Mouse (Mus musculus): ENCODE data around the gene Rab27a. TPM values are rescaled to one million over a fixed set of nuclear protein-coding genes. Genes with fewer than 3 reads are reported as not detected.

Rab27a gene
- polyA plus RNA-seq, 1 experiment from 2014 or later, result 4.6 TPM

GRCm38 (mm10) chr9:73008384-73008783, 36.3 kb upstream of the Rab27a start:
- peaks cover 35% of the 10 kb centered on the region for H3K36me3 ChIP-seq (ENCODE audit: control insufficient read depth, insufficient read depth, low read length)
- no peak overlapping the region for H3K4me3 ChIP-seq (ENCODE audit: low read length)
- H3K4me2 ChIP-seq (ENCODE audit: low read length), result no peak overlapping the region
- ATAC-seq, result no peak
- WGBS, result 81% methylated on average over 3 of the region's 3 CpGs
- no peaks in the 10 kb centered on the region for H3K9me3 ChIP-seq (ENCODE audit: control insufficient read depth, low read length)
- H3K4me1 ChIP-seq (ENCODE audit: control insufficient read depth, insufficient read depth, low read depth, low read length), result no peaks in the 10 kb centered on the region
- no peaks in the 10 kb centered on the region for H3K27me3 ChIP-seq (replicated peaks; ENCODE audit: control insufficient read depth, insufficient read depth, low read length)
- no peak overlapping the region for H3K27ac ChIP-seq (ENCODE audit: low read depth, low read length)
- no peak overlapping the region for H3K9ac ChIP-seq (ENCODE audit: low read depth, low read length)

GRCm38 (mm10) chr9:73012629-73013028, 32.0 kb upstream of the Rab27a start:
- WGBS, result 90% methylated on average over 4 of the region's 4 CpGs
- no peaks in the 10 kb centered on the region for H3K9me3 ChIP-seq (ENCODE audit: control insufficient read depth, low read length)

GRCm38 (mm10) chr9:73014724-73015123, 29.9 kb upstream of the Rab27a start:
- Histone ChIP-seq H3K4me3 (ENCODE audit: low read length) (no peak overlapping the region), H3K9ac (ENCODE audit: low read depth, low read length) (no peak overlapping the region), H3K27ac (ENCODE audit: low read depth, low read length) (no peak overlapping the region), H3K27me3 (replicated peaks; ENCODE audit: control insufficient read depth, insufficient read depth, low read length) (no peaks in the 10 kb centered on the region), H3K4me1 (ENCODE audit: control insufficient read depth, insufficient read depth, low read depth, low read length) (no peaks in the 10 kb centered on the region), H3K4me2 (ENCODE audit: low read length) (no peak overlapping the region), H3K9me3 (ENCODE audit: control insufficient read depth, low read length) (no peaks in the 10 kb centered on the region), H3K36me3 (ENCODE audit: control insufficient read depth, insufficient read depth, low read length) (peaks cover 37% of the 10 kb centered on the region)
- ATAC-seq, result no peak
- 92% methylated on average over 13 of the region's 13 CpGs for WGBS

More at GRCm38 (mm10) chr9:73012629-73013028, 32.0 kb upstream of the Rab27a start:
- ATAC-seq, result no peak
- no peaks in the 10 kb centered on the region for H3K27me3 ChIP-seq (replicated peaks; ENCODE audit: control insufficient read depth, insufficient read depth, low read length)
- H3K4me3 ChIP-seq (ENCODE audit: low read length), result no peak overlapping the region
- no peaks in the 10 kb centered on the region for H3K4me1 ChIP-seq (ENCODE audit: control insufficient read depth, insufficient read depth, low read depth, low read length)
- no peak overlapping the region for H3K4me2 ChIP-seq (ENCODE audit: low read length)
- H3K27ac ChIP-seq (ENCODE audit: low read depth, low read length), result no peak overlapping the region
- peaks cover 33% of the 10 kb centered on the region for H3K36me3 ChIP-seq (ENCODE audit: control insufficient read depth, insufficient read depth, low read length)
- no peak overlapping the region for H3K9ac ChIP-seq (ENCODE audit: low read depth, low read length)

DNA sequence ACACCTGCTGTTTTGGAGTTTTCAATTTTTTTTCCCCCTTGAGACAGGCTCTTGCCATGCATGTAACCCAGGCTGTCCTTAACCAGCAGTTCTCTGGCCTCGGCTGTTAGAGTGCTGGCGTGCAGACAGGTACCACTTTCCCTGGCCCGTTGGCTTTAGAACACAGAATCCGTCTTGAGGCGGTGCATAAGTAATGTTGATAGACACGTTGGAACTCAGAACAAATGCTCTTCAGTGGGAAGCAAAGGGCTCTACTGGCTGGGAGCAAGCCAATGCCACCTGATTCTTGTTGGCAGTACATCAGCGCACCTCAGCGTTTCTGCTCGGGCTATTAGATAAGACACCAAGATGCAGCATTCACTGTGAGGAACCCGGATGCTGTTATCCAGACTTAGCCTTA, 24.8 kb upstream of the Rab27a start:
- Histone ChIP-seq H3K4me2 (ENCODE audit: low read length) (no peak overlapping the region), H3K4me3 (ENCODE audit: low read length) (no peak overlapping the region), H3K9me3 (ENCODE audit: control insufficient read depth, low read length) (no peaks in the 10 kb centered on the region), H3K36me3 (ENCODE audit: control insufficient read depth, insufficient read depth, low read length) (peaks cover 21% of the 10 kb centered on the region), H3K27me3 (replicated peaks; ENCODE audit: control insufficient read depth, insufficient read depth, low read length) (no peaks in the 10 kb centered on the region), H3K4me1 (ENCODE audit: control insufficient read depth, insufficient read depth, low read depth, low read length) (no peaks in the 10 kb centered on the region), H3K9ac (ENCODE audit: low read depth, low read length) (no peak overlapping the region), H3K27ac (ENCODE audit: low read depth, low read length) (no peak overlapping the region)
- WGBS, result 91% methylated on average over 10 of the region's 10 CpGs
- ATAC-seq, result no peak

DNA sequence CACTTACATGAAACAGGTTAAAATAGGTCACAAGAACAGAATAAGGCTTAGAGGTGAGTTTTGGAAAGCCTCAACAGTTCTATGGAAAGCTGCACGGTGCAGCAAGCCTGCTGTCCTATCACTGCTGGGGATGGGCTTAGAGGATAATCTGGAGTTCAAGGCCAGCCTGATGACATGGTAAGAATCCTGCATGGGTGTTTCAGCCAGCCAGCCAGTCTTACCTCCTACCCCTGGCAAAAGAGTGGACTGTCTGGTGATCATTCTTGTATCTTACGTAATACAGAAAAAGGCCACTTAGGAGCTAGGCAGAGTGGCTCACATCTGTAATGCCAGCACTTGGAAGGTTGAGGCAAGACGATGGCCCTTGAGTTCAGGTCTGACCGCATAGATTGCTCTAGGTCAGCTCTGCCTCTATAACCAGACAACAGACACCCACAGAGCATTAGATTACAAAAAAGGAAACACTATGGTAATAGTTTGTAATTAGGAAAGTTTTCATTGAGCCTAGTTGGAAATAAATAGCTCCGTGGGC, 24.0 kb upstream of the Rab27a start:
- no peak overlapping the region for H3K4me2 ChIP-seq (ENCODE audit: low read length)
- H3K9ac ChIP-seq (ENCODE audit: low read depth, low read length), result no peak overlapping the region
- H3K9me3 ChIP-seq (ENCODE audit: control insufficient read depth, low read length), result no peaks in the 10 kb centered on the region
- H3K4me3 ChIP-seq (ENCODE audit: low read length), result no peak overlapping the region
- 90% methylated on average over 5 of the region's 5 CpGs for WGBS
- ATAC-seq, result no peak
- peaks cover 19% of the 10 kb centered on the region for H3K36me3 ChIP-seq (ENCODE audit: control insufficient read depth, insufficient read depth, low read length)
- H3K27ac ChIP-seq (ENCODE audit: low read depth, low read length), result no peak overlapping the region
- H3K4me1 ChIP-seq (ENCODE audit: control insufficient read depth, insufficient read depth, low read depth, low read length), result no peaks in the 10 kb centered on the region
- no peaks in the 10 kb centered on the region for H3K27me3 ChIP-seq (replicated peaks; ENCODE audit: control insufficient read depth, insufficient read depth, low read length)

DNA sequence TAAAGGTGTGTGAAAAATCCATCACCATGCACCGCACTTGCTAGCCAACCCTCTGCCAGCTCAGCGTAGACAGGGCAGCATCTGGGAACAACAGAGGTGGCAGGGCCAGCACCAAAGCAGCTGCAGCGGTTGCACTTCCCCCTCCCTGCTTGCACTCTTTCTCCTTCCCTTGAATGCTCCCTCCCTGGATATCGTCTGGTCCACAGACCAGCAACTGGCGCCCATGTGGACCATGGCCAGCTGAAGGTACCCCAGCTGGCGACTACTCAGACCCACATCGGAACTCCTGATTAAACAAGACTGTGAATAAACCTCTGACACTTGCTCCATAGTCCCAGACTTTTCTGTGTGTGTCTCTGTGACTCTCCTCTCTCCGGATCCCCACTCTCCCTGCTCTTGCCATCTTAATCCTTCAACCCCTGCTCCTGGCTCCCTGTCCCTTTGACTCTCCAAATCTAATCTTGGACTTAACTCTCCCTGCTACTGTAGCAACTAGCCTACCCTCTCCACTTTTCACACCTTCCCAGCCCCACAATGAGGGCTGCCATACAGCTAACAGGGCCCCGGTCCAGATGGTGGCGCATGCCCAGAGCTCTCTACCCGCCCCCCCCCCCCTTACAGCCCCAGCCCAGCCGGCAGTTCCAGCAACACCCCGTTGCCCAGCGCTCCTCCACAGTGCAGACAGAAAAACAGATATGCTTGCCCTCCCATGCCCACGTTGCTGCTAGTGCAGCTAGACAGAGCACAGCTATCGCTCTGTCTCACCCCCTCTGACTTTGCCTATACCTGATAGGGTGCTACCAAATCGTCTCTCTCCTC, 18.6 kb upstream of the Rab27a start:
- Histone ChIP-seq H3K4me3 (ENCODE audit: low read length) (no peak overlapping the region; the same call in 1 of the 2 replicates), H3K36me3 (ENCODE audit: control insufficient read depth, insufficient read depth, low read length) (peaks cover 6% of the 10 kb centered on the region; the same call in 1 of the 2 replicates), H3K9ac (ENCODE audit: low read depth, low read length) (0 out of 2 replicates have a peak overlapping the region, but pooled peaks have one; percentile 31), H3K27me3 (replicated peaks; ENCODE audit: control insufficient read depth, insufficient read depth, low read length) (no peaks in the 10 kb centered on the region), H3K27ac (ENCODE audit: low read depth, low read length) (peak overlapping the region; percentile 35; the same call in 1 of the 2 replicates), H3K4me1 (ENCODE audit: control insufficient read depth, insufficient read depth, low read depth, low read length) (peaks cover 6% of the 10 kb centered on the region; the same call in 1 of the 2 replicates), H3K9me3 (ENCODE audit: control insufficient read depth, low read length) (no peaks in the 10 kb centered on the region), H3K4me2 (ENCODE audit: low read length) (peak overlapping the region; percentile 35)
- ATAC-seq, result peak; percentile 95
- WGBS, result 18% methylated on average over 17 of the region's 17 CpGs

GRCm38 (mm10) chr9:73030443-73030842, 14.2 kb upstream of the Rab27a start:
- Histone ChIP-seq H3K27ac (ENCODE audit: low read depth, low read length) (no peak overlapping the region), H3K4me2 (ENCODE audit: low read length) (no peak overlapping the region), H3K9ac (ENCODE audit: low read depth, low read length) (no peak overlapping the region), H3K27me3 (replicated peaks; ENCODE audit: control insufficient read depth, insufficient read depth, low read length) (no peaks in the 10 kb centered on the region), H3K9me3 (ENCODE audit: control insufficient read depth, low read length) (no peaks in the 10 kb centered on the region), H3K4me1 (ENCODE audit: control insufficient read depth, insufficient read depth, low read depth, low read length) (peaks cover 6% of the 10 kb centered on the region; the same call in 1 of the 2 replicates), H3K36me3 (ENCODE audit: control insufficient read depth, insufficient read depth, low read length) (peaks cover 6% of the 10 kb centered on the region; the same call in 1 of the 2 replicates), H3K4me3 (ENCODE audit: low read length) (no peak overlapping the region)
- 94% methylated on average over 1 of the region's 1 CpGs for WGBS
- no peak for ATAC-seq

DNA sequence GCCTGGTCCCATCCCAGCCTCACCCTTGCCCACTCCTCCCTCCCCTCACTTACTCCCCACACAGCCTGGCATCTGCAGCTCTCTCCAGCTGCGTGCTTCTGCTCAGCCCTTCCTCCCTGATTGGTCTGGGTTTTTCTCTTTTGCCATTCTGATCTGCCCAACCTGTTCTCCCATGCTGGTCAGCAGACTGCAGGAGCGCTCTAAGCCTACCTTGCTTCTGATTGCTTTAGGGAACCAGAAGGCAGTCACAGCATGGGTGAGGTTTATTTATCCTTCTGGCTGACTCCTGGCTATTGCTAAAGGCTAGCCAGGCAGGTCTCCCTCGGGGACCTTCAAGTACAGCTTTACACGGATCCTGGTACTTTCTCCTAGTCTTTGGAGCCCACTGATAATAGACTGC, 13.2 kb upstream of the Rab27a start:
- Histone ChIP-seq H3K27me3 (replicated peaks; ENCODE audit: control insufficient read depth, insufficient read depth, low read length) (no peaks in the 10 kb centered on the region), H3K27ac (ENCODE audit: low read depth, low read length) (no peak overlapping the region), H3K4me2 (ENCODE audit: low read length) (no peak overlapping the region), H3K9me3 (ENCODE audit: control insufficient read depth, low read length) (no peaks in the 10 kb centered on the region), H3K36me3 (ENCODE audit: control insufficient read depth, insufficient read depth, low read length) (peaks cover 6% of the 10 kb centered on the region; the same call in 1 of the 2 replicates), H3K4me3 (ENCODE audit: low read length) (no peak overlapping the region), H3K9ac (ENCODE audit: low read depth, low read length) (no peak overlapping the region), H3K4me1 (ENCODE audit: control insufficient read depth, insufficient read depth, low read depth, low read length) (no peaks in the 10 kb centered on the region)
- no peak for ATAC-seq
- WGBS, result 70% methylated on average over 4 of the region's 4 CpGs

- Histone ChIP-seq H3K27ac (ENCODE audit: low read depth, low read length) (no peak overlapping the region), H3K9ac (ENCODE audit: low read depth, low read length) (no peak overlapping the region), H3K4me3 (ENCODE audit: low read length) (no peak overlapping the region), H3K4me2 (ENCODE audit: low read length) (no peak overlapping the region), H3K36me3 (ENCODE audit: control insufficient read depth, insufficient read depth, low read length) (peaks cover 6% of the 10 kb centered on the region; the same call in 1 of the 2 replicates), H3K27me3 (replicated peaks; ENCODE audit: control insufficient read depth, insufficient read depth, low read length) (no peaks in the 10 kb centered on the region), H3K4me1 (ENCODE audit: control insufficient read depth, insufficient read depth, low read depth, low read length) (no peaks in the 10 kb centered on the region; the same call in 1 of the 2 replicates), H3K9me3 (ENCODE audit: control insufficient read depth, low read length) (no peaks in the 10 kb centered on the region)
- no peak for ATAC-seq
- WGBS, result 86% methylated on average over 1 of the region's 1 CpGs
Measured at GRCm38 (mm10) chr9:73033406-73033805, 11.2 kb upstream of the Rab27a start.

Measured in hindbrain, embryonic 16.5 days (tissue).